Mouse (Mus musculus) hematopoietic stem cell, adult 5-6 weeks (primary cell): Measurements from ENCODE around the gene Gzmn. TPM values are rescaled to one million over a fixed set of nuclear protein-coding genes. Genes with fewer than 3 reads are reported as not detected.
"Not testable (repeated sequence)": the region's sequence is repeated elsewhere in the genome, so short reads cannot be mapped to it uniquely, and the experiment has no call there.

Experiments used
- ATAC-seq, 2 experiments: fragments of 125-278 bp in 1 of 2; replicated peaks in 1 of 2; 2 replicates each; pipeline ENCODE4 v1.8.0; 2016 to 2017; ENCODE audit warnings: inconsistent platforms in 2 of 2, mild to moderate bottlenecking in 2 of 2, moderate number of reproducible peaks in 2 of 2, low read depth in 1 of 2, moderate TSS enrichment in 1 of 2; ENCODE audit not compliant: low FRiP score in 2 of 2, poor library complexity in 2 of 2, severe bottlenecking in 2 of 2, insufficient read depth in 1 of 2, low TSS enrichment in 1 of 2
- total RNA-seq: library from RNA; stranded (forward); fragments of 172-1452, 232-1000 nt; gene quantifications from 2 replicates; pipeline ENCODE4 v1.2.3, GENCODE M21; 2017

Gzmn gene
- total RNA-seq: not detected in 2 replicates

DNA sequence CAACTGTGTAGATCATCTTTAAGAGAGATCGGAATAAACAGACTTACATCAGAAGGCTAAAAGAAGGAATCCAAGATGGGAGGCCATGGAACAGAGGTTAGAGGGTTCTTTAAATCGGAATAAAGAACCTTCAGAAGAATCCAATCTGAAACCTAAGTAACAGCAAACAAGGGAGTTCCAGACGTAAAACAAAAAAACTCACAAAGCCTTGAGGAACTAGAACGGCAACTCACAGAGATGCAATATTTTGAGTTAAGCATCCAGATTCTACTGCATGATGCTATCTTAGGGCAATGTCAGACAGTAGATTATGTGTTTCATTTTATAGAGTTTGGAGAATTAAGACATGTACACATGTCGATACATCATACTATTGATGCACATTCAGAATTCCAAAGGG lies at the start of gene Gzmn:
Gzmn (minus strand) TSS at position 101 of the 400 bp plus-strand sequence.
- ATAC-seq: no peak

DNA sequence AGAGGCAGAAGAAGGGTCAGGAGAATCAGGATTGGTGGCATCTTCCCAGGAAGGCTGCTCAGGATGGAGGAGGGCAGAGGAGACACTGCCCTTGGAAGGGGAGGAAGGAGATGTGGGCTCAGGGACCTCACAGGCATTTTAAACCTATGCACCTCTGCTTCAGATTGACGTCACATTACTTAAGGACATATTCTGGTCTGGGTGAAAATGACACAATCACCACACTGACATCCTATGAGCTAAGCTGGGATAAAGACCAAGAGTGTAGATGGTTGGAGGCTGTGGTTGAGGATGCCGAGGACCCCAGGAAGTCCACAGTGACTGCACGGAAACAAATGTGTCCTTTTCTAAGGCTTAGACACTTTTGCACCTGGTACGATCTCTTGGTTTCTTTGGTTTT lies 36.9 kb upstream of the Gzmn start, which contains the start of gene Gzmf:
Gzmf (minus strand) TSS at position 101 of the 400 bp plus-strand sequence.
- ATAC-seq: no peak

DNA sequence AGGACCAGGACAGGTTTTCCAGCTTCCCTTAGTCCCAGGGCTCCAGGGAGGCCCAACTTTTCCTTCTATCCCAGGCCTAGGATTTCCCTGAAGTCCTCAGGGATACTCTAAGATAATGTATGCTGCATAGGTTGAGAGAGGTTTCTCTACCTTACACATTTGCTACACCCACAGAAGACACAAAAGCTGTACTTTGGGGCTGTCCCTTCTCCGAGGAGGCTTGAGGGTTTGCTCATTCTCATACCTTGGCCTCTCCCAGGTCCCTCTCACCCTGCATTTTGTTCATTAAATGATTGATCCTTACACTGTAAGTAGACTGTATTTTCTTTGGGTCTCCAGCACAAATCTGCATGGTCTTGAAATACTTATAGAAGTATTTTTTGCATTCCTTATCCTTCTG lies 31.2 kb upstream of the Gzmn start:
- no peak for ATAC-seq

DNA sequence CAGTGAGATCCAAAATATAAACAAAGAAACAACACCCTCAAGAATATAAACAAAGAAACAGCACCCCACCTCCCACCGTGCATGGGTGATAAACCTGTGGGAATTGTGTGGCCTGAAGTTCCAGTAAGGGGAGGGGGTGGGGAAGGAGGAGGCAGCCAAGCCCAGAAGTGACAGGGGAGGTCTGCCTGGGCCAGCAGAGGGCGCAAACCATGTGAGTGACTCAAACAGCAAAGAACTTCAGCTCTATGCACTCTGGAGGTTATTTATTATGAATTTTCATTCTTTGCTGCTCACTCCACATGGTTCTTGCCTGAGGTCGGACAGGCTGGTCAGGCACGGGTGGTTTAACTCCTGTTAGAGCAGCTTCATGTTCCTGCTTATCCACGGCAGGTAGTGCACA lies 30.6 kb upstream of the Gzmn start:
- peak; percentile 58 to 73; a peak in 2 of 4 replicates for ATAC-seq

DNA sequence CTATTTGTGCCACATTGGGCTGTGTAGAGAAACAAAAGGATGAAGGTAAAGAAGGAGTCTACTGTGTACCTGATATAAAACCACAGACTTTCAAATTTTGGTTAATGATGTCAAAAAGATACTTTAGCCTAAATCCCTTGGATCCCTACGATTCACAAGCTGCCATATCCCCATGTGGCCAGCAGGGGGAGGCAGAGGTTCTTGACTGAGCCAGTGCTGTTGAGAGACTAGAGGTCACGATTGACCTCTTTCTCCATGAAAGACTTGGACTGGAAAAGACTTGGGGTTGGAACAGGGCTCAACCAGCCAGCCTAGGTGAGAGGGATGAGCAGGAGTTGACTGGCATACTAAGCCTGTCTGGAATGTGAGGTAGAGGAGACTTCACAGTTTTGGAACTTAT lies 29.6 kb upstream of the Gzmn start:
- ATAC-seq: peak; percentile 42 to 66

DNA sequence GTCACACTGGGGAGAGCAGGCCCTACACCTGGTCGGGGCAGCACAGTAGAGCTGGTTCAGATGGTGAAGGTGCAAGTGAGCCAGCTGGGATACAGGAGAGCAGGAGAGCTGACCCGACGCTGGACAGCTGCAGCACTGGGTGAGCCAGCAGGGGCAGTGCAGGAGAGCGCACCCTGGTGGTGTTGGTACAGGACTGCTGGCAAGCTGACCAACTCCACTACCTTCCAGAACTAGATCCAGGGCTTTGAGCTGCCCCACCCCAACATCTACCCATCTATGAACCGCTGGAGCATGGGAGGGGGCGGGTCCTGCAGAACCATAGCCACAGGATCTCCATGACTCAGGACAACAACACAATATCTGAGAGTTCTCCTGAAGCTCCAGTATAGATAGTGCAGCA lies 12.5 kb upstream of the Gzmn start:
- peak in 1 of 2 experiments; percentile 5; a peak in 1 of 4 replicates for ATAC-seq

DNA sequence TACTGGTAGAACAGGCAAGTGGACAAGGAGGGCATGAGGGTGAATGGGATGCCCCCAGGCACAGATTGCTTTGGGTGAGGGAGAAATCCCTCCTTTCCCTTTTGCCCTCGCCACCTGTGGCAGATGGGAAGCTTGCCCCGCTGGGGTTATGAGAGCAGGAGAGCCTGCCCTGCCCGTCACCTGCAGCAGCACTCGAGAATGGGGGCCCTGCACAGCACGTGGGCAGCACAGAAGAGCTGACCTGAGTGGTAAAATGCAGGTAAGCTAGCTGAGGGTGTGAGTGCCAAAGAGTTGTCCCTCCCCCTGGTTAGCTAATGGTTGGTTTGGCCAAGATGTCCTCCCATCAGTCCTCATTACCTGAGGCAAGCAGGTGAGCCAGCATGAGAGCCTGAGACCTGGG lies 12.1 kb upstream of the Gzmn start:
- ATAC-seq: no peak

DNA sequence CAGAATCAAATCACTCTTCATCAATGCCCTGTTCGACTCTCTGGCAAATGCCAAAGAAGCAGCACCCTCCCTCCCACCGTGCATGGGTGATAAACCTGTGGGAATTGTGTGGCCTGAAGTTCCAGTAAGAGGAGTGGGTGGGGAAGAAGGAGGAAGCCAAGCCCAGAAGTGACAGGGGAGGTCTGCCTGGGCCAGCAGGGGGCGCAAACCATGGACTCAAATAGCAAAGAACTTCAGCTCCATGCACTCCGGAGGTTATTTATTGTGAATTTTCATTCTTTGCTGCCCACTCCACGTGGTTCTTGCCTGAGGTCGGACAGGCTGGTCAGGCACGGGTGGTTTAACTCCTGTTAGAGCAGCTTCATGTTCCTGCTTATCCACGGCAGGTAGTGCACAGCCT lies 3.3 kb upstream of the Gzmn start:
- peak; percentile 58 to 59; a peak in 1 of 4 replicates for ATAC-seq

DNA sequence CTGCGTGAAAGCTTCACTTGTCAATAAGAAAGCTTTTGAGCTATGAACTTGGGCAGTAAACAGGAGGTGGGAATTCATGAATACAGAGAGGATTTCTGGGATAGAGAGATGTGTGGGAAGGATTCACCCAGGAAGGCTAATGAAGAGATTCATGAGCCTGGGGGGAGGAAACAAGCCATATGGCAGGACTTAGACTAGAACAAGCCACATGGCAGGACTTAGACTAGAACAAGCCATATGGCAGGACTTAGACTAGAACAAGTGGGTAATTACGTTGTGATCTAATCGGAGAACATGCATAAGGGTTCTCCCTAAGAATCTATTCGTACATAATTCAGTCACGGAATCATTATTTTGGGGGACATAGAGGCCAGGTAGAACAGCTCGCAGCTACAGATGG lies 1.0 kb downstream of the Gzmn start:
- ATAC-seq: no peak

DNA sequence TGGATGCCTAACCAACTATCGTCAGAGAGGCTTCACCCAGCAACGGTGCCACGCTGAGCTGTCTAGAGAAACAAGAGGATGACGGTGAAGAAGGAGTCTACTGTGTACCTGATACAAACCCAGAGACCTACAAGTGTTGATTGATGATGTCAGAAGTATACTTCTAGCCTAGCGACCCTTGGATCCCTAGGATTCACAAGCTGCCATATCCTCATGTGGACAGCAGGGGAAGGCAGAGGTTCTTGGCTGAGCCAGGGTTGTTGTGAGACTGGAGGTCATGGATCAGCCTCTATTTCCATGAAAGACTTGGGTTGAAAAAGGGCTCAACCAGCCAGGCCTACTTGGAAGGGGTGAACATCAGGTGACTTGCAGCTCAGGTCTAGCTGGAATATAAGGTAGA lies 1.7 kb downstream of the Gzmn start:
- ATAC-seq: no peak

DNA sequence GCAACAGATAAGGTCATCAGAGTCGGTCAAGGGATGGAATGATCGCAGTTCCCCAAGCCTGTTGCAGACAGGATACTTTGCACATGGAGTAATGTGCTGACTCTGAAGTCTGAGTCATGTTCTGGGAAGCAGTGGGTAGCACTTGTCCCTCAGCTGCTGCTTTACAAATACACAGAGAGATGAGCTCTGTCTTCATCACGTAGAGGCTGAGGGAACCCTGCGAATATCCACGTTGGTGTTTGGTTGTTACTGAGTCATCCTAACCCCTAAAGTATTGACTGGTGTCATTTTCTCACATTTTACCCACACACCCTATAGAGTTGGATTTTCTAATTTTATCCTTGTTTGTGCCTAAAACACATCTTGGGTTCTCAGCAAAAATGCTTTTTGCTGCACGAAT lies 6.4 kb downstream of the Gzmn start:
- no peak for ATAC-seq

DNA sequence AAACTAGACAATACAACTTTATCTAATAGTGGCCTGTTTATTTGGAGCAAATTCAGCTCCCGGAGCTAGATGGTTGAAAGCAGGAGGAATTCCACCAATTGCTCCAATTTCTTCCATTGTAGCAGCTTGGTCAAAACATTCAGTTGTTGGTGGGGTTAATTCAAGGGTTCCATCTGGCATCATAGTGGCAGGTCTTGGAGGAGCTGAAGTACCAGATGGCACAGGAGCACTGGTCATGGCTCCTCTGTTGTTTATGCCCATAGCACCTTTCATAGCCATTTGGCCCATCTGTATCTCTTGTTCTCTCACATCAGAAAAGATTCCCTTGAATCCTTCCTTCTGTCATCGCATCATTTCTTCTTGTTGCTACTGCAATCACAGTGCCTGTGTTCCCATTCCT lies 12.3 kb downstream of the Gzmn start:
- no peak for ATAC-seq

DNA sequence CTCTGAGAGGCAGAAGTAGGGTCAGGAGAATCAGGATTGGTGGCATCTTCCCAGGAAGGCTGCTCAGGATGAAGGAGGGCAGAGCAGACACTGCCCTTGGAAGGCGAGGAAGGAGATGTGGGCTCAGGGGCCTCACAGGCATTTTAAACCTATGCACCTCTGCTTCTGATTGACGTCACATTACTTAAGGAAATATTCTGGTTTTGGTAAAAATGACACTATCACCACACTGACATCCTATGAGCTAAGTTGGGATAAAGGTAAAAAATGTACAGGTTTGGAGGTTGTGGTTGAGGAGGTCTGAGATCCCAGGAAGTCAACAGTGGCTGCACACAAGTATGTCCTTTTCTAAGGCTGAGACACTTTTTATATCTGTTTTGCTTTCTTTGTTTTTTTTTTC lies 14.9 kb downstream of the Gzmn start, which contains the start of gene Gzmg:
Gzmg (minus strand) TSS at position 101 of the 400 bp plus-strand sequence.
- not testable (repeated sequence) for ATAC-seq

DNA sequence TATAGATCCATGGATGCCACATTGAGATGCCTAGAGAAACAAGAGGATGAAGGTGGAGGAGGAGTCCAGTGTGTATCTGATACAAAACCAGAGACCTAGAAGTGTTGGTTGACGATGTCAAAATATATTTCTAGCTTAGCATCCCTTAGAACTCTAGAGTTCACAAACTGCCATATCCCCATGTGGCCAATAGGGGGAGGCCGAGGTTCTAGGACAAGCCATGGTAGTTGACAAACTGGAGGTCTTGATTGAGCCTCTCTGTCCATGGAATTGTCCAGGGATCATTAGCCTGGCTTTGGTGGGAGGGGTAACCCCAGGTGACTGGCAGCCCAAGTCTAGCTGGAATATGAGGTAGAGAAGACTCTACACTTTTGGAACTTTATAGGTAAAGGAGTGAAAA lies 19.1 kb downstream of the Gzmn start:
- ATAC-seq: no peak

DNA sequence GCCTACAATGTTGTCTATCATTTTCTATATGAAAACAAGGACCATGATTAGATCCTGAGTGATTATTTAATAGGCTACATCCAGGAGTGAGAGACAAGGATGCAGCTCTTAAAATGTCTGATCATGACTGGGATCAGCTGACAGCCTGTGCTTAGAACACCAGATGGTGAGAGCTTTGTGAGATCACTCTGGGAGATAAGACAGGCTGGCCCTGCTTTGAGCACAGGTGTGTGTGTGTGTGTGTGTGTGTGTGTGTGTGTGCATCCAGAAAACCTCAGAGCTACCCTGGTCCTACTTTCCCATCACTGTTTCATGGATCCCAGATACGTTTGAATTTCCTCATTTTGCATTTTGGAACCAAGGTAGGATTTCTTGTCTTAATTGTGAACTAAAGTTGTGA lies 40.7 kb downstream of the Gzmn start:
- not testable (repeated sequence) for ATAC-seq

DNA sequence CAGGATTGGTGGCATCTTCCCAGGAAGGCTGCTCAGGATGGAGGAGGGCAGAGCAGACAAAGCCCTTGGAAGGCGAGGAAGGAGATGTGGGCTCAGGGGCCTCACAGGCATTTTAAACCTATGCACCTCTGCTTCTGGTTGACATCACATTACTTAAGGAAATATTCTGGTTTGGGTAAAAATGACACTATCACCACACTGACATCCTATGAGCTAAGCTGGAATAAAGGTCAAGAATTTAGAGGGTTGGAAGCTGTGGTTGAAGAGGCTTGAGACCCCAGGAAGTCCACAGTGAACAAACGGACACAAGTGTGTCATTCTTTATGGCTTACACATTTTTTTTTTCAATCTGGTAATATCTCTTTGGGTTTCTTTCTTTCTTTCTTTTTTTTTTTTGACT lies 41.9 kb downstream of the Gzmn start, which contains the start of gene Gzmd:
Gzmd (minus strand) TSS at position 101 of the 400 bp plus-strand sequence.
- ATAC-seq: not testable (repeated sequence)

DNA sequence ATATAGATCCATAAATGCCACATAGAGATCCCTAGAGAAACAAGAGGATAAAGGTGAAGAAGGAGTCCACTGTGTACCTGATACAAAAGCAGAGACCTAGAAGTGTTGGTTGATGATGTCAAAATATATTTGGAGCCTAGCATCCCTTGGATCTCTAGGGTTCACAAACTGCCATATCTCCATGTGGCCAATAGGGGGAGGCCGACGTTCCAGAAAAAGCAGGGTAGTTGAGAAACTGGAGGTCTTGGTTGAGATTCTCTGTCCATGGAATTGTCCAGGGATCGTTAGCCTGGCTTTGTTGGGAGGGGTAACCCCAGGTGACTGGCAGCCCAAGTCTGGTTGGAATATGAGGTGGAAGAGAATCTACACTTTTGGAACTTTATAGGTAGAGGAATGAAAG lies 46.1 kb downstream of the Gzmn start:
- ATAC-seq: no peak; a peak in 1 of 4 replicates

DNA sequence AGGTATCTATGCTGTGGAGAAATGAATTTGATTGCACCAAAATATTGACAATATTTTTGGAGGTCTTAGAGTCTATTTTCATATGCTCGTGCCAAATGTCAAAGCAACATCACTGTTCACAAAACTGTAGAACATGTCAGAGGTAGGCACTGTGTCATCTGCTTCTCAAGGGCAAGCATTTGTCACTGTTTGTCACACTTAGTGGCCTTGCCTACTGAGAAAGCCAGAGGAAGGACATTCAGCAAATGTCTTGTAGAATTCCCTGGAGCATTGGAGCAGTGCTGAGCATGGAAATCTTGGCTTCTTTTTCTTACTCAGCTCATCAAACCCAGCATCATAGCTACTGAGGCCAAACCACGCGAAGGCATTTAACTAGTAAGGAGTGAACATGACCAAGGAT lies 50.9 kb downstream of the Gzmn start:
- ATAC-seq: no peak

DNA sequence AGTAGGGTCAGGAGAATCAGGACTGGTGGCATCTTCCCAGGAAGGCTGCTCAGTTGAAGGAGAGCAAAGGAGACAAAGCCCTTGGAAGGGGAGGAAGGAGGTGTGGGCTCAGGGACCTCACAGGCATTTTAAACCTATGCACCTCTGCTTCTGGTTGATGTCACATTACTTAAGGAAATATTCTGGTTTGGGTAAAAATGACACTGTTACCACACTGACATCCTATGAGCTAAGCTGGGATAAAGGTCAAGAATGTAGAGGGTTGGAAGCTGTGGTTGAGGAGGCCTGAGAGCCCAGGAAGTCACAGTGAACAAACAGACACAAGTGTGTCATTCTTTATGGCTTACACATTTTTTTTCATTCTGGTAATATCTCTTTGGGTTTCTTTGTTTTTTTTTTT lies 53.9 kb downstream of the Gzmn start, which contains the start of gene Gzme:
Gzme (minus strand) TSS at position 101 of the 400 bp plus-strand sequence.
- no peak for ATAC-seq
